Mouse (Mus musculus) C2C12 (cell line): ENCODE measurements around the gene Ccdc183. TPM values are rescaled to one million over a fixed set of nuclear protein-coding genes. Genes with fewer than 3 reads are reported as not detected.

Experiments used
- H3K27me3 ChIP-seq: one replicate; pipeline ENCODE4 v1.6.1; 2011; ENCODE audit not compliant: control insufficient read depth, insufficient read depth, insufficient read length
- H3K36me3 ChIP-seq: one replicate; pipeline ENCODE4 v1.6.1; 2011; ENCODE audit not compliant: control insufficient read depth, insufficient read depth
- H3K4me3 ChIP-seq: one replicate; pipeline ENCODE4 v1.5.1; 2011; ENCODE audit warnings: mild to moderate bottlenecking, control low read depth; ENCODE audit not compliant: poor library complexity, insufficient read depth, severe bottlenecking
- H3K79me2 ChIP-seq: one replicate; pipeline ENCODE4 v1.6.1; 2011; ENCODE audit not compliant: control insufficient read depth, insufficient read depth
- H3K79me3 ChIP-seq: one replicate; pipeline ENCODE4 v1.6.1; 2011; ENCODE audit warnings: low read depth, control low read depth
- H3ac ChIP-seq: one replicate; pipeline ENCODE3; 2011; ENCODE audit warnings: low read depth; ENCODE audit not compliant: control insufficient read depth, insufficient read length
- CEBPB ChIP-seq: IDR thresholded peaks from one replicate; pipeline ENCODE4 v1.6.1; 2011; ENCODE audit warnings: low read depth, mild to moderate bottlenecking, control low read depth, moderate library complexity
- CTCF ChIP-seq: IDR thresholded peaks from one replicate; pipeline ENCODE4 v1.5.1; 2011; ENCODE audit not compliant: control insufficient read depth, insufficient read depth, insufficient read length
- FOSL1 ChIP-seq: IDR thresholded peaks from one replicate; pipeline ENCODE4 v1.8.0; 2011; ENCODE audit warnings: mild to moderate bottlenecking, low read length; ENCODE audit not compliant: poor library complexity, insufficient read depth, severe bottlenecking
- MAX ChIP-seq: IDR thresholded peaks from one replicate; pipeline ENCODE4 v1.6.1; 2011; ENCODE audit warnings: mild to moderate bottlenecking, control low read depth
- MYOD1 ChIP-seq: IDR thresholded peaks from one replicate; pipeline ENCODE4 v1.6.1; 2011; ENCODE audit warnings: low read depth; ENCODE audit not compliant: control insufficient read depth, insufficient read length
- MYOG ChIP-seq: IDR thresholded peaks from one replicate; pipeline ENCODE4 v1.6.1; 2011; ENCODE audit not compliant: control insufficient read depth, insufficient read length; ENCODE audit errors: extremely low read depth
- USF1 ChIP-seq: IDR thresholded peaks from one replicate; pipeline ENCODE4 v1.6.1; 2011; ENCODE audit warnings: low read depth, mild to moderate bottlenecking, control low read depth, moderate library complexity
- long read RNA-seq, 2 experiments: library from polyadenylated mRNA; unstranded; transcript quantifications; one replicate each; pipeline ENCODE4 v2.0.0; 2019 to 2020
- polyA plus RNA-seq: library from polyadenylated mRNA; unstranded; fragments of >200 nt; fragmentation: generic; extraction: Trizol; gene quantifications from one replicate; pipeline ENCODE4 v1.2.1, GENCODE M21; 2012; ENCODE audit warnings: missing spikeins

Gene Ccdc183
- polyA plus RNA-seq, result 0.15 TPM
- long read RNA-seq, experiment 1, result 0 reads
- long read RNA-seq, experiment 2, result 0 reads

DNA sequence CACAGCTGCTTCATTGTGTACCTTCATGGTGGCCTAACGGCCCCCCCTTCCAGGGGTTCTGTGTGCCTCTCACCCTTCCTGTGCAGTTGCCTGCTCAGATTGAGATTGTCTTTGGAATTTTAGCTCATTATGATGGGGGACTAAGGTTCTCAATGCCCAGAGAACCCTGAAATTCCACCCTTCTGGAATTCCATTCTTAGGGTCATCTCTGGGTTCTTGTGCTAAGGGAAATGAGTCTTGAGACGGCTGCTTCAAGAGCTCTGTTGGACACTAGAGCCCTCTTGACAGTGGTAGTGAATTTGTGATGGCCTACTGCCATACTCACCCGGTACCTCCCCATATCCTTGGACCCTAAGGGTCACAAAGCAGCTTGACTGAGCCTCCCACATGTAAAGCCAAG, at the start of gene Ccdc183:
Gene Ccdc183 (minus strand): TSS at position 101 of the 400 bp plus-strand sequence.
- H3K4me3 ChIP-seq, result no peak within 1 kb of the TSS

DNA sequence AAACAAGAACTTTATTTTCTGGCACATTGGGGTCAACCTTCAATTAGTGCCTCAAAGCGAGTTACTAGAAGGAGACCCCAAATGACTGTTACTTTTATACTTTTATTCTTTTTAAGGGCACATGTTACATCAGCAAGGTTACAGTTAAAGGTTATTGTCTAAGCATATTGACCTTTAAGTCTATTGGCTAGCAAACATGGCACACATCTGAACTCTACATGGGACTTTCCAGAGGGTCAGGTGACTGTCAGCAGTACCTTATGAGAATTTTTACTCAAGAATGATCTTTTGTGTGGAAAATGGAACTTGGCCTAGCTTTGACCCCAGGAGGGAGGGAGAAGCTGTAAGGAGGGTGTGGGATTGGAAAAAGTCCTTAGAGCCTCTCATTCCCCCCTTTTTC, 49.0 kb upstream of the Ccdc183 start:
- Histone ChIP-seq H3ac (no peak overlapping the region), H3K4me3 (no peak overlapping the region), H3K36me3 (no peaks in the 10 kb centered on the region), H3K27me3 (peaks cover 17% of the 10 kb centered on the region), H3K79me2 (no peaks in the 10 kb centered on the region), H3K79me3 (no peaks in the 10 kb centered on the region)
- TF ChIP-seq FOSL1, result no peak
- TF ChIP-seq CEBPB, result no peak
- TF ChIP-seq CTCF, result no peak
- no peak for TF ChIP-seq MYOG
- no peak for TF ChIP-seq MAX
- TF ChIP-seq MYOD1, result no peak
- TF ChIP-seq USF1, result no peak

More for the DNA sequence above, at the start of gene Ccdc183:
- TF ChIP-seq FOSL1, result no peak
- TF ChIP-seq CEBPB, result no peak
- TF ChIP-seq MYOG, result no peak
- no peak for TF ChIP-seq CTCF
- TF ChIP-seq MYOD1, result no peak
- TF ChIP-seq USF1, result no peak
- no peak for TF ChIP-seq MAX
- Histone ChIP-seq H3K36me3 (no peaks in the 10 kb centered on the region), H3K79me3 (no peaks in the 10 kb centered on the region), H3ac (no peak within 1 kb of the TSS), H3K79me2 (no peaks in the 10 kb centered on the region), H3K27me3 (peaks cover 38% of the 10 kb centered on the region)

DNA sequence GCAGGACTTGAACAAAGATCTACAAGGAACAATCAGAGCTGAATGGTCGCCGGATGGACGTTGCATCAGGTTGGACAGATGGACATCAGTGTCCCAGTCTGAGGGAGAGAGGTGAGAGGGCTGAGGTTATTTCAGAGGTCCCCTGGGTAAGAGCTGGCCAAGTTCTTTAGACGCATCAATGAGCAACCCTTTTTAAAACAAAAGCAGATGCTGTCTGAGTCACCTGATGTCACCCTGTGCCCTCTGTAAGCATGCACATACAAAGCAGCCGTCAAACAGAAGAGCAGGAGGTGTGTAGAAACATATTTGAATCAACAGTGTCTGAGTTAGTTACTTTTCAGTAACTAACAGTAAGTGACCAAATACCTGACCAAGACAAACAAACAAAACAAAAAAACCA, 46.6 kb upstream of the Ccdc183 start:
- TF ChIP-seq MAX, result no peak
- TF ChIP-seq CEBPB, result no peak
- no peak for TF ChIP-seq MYOG
- TF ChIP-seq USF1, result no peak
- no peak for TF ChIP-seq MYOD1
- no peak for TF ChIP-seq CTCF
- TF ChIP-seq FOSL1, result no peak
- Histone ChIP-seq H3K27me3 (peaks cover 12% of the 10 kb centered on the region), H3K4me3 (no peak overlapping the region), H3K36me3 (no peaks in the 10 kb centered on the region), H3K79me3 (no peaks in the 10 kb centered on the region), H3K79me2 (no peaks in the 10 kb centered on the region), H3ac (no peak overlapping the region)

DNA sequence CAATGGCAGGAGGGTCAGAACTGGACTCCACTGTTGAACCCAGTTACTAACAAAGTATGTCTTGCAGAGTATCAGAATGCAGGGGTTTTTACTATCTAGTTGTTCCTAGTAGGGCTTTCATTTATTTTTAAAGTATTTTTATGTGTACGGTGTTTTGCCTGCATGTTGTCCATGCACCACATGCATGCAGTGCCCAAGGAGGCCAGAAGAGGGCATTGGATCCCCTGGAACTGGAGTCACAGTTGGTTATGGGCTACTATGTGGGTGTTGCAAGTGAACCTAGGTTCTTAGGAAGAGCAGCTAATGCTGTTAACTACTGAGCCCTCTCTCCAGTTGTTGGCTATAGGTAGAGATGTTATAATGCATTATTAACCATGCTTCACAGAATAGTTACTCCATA, 46.0 kb upstream of the Ccdc183 start:
- Histone ChIP-seq H3K79me3 (no peaks in the 10 kb centered on the region), H3K4me3 (no peak overlapping the region), H3ac (no peak overlapping the region), H3K36me3 (no peaks in the 10 kb centered on the region), H3K79me2 (no peaks in the 10 kb centered on the region), H3K27me3 (peaks cover 12% of the 10 kb centered on the region)
- TF ChIP-seq MYOD1 (no peak), MAX (no peak), CEBPB (no peak), CTCF (no peak), FOSL1 (no peak), USF1 (no peak), MYOG (no peak)

DNA sequence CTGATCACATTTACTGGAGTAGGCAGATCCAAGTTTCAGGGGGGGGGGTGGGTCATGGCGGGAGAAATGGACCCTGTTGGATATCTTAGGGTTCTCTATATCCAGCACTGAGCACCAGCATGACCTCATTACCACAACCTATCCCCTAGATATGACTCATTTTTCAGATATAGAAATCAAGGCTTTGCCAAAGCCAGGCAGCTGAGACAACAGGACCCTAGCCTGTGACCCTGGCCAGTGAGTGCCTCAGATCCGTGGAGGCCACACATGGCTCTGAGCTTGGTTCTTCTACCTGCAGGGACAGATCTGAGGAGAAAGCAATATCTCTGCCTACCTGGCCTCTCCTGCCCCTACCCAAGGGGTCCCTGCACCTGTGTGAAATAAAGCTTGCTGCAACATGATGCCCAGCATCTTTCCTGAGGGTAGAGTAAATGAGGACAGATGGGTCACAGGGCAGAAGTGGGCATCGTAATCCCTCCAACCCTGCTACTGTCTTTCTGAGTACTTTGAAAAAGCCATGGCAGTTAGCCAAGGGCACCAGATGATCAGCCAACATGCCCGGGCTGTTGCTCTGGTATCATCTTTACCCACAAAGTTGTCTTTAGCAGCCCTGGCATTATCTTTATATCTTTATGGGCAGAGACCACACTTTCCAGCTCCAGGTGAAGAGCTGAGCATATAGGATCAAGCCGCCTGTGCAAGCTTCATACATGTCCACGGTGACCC, 43.9 kb upstream of the Ccdc183 start:
- no peak for TF ChIP-seq USF1
- peak; percentile 7 for TF ChIP-seq FOSL1
- TF ChIP-seq MYOD1, result peak; percentile 95
- TF ChIP-seq CEBPB, result no peak
- peaks cover 3% of the 10 kb centered on the region for H3K27me3 ChIP-seq
- no peaks in the 10 kb centered on the region for H3K79me3 ChIP-seq
- no peak overlapping the region for H3ac ChIP-seq
- H3K4me3 ChIP-seq, result no peak overlapping the region
- no peaks in the 10 kb centered on the region for H3K79me2 ChIP-seq
- H3K36me3 ChIP-seq, result no peaks in the 10 kb centered on the region

DNA sequence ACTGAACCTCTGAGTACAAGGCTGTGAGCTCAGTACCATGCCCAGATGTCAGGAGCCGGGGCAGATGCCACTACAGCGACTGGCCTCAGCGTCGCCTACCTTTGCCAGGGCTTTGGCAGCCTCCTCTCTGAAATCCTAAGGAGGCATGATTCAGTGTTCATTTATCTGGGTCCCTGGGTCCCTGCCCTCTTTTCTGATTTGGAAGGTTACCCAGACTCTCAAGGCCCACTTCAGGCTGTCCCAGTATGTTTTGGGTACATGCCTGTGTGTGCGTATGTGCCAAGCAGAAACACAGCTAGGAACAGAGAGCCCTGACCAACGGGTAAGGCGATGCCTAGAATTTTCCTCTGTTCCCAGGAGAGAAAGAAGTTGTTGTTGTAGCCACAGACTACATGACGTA, 42.8 kb upstream of the Ccdc183 start:
- no peaks in the 10 kb centered on the region for H3K79me3 ChIP-seq

More for the DNA sequence above, 42.8 kb upstream of the Ccdc183 start:
- Histone ChIP-seq H3K36me3 (no peaks in the 10 kb centered on the region), H3K4me3 (no peak overlapping the region), H3ac (no peak overlapping the region), H3K79me2 (no peaks in the 10 kb centered on the region), H3K27me3 (peaks cover 6% of the 10 kb centered on the region)
- TF ChIP-seq MYOG, result no peak
